Mouse (Mus musculus): ENCODE results near the gene Olfr140.

The Olfr140 gene

GRCm38 (mm10) chr2:90063494-90063893, at the start of gene Olfr140:
TSS of gene Olfr140 (minus strand) at chr2:90063594.
- no peak for DNase-seq (ENCODE audit: low spot score in 2 of 2)

GRCm38 (mm10) chr2:90070065-90070464, 6.7 kb upstream of the Olfr140 start:
- no peak for DNase-seq (ENCODE audit: low spot score in 2 of 2)

GRCm38 (mm10) chr2:90035037-90035436, 28.4 kb downstream of the Olfr140 start, which contains the start of gene Olfr1265:
TSS of gene Olfr1265 (plus strand) at chr2:90035337.
- no peak for DNase-seq (ENCODE audit: low spot score in 2 of 2)

GRCm38 (mm10) chr2:90025477-90025876, 37.9 kb downstream of the Olfr140 start, which contains the start of gene Olfr1264:
TSS of gene Olfr1264 (minus strand) at chr2:90025577.
- DNase-seq (ENCODE audit: low spot score in 2 of 2): no peak

- no peak for DNase-seq (ENCODE audit: low spot score in 2 of 2)
Measured at GRCm38 (mm10) chr2:90011831-90012230, 51.6 kb downstream of the Olfr140 start, which contains the start of gene Olfr1263. TSS of gene Olfr1263 (plus strand) at chr2:90012131.

- no peak for DNase-seq (ENCODE audit: low spot score in 2 of 2)
Measured at GRCm38 (mm10) chr2:89999845-90000244, 63.5 kb downstream of the Olfr140 start, which contains the start of gene Olfr1262. TSS of gene Olfr1262 (plus strand) at chr2:90000145.

Data from left cerebral cortex, adult 9 months (tissue).